Mouse (Mus musculus) testis, adult 10 weeks (tissue): Measurements from ENCODE around the gene Rnf212. TPM values are rescaled to one million over a fixed set of nuclear protein-coding genes. Genes with fewer than 3 reads are reported as not detected.

Experiments used
- polyA plus RNA-seq: library from polyadenylated mRNA; stranded (reverse); fragments of 350-450 nt; fragmentation: Illumina TruSeq; extraction: RNeasy Lipid Tissue Mini Kit (QIAGEN cat#74804); gene quantifications from one replicate; pipeline ENCODE4 v1.2.3, GENCODE M21; 2014; ENCODE audit warnings: low read depth, low replicate concordance

The Rnf212 gene
- 12.3 TPM for polyA plus RNA-seq

GRCm38 (mm10) chr5:108774630-108775306 is at the start of gene Rnf212:
Rnf212 (minus strand) TSS chr5:108774982.

GRCm38 (mm10) chr5:108808750-108809149 is 34.0 kb upstream of the Rnf212 start, which contains the start of gene Vmn2r8:
Vmn2r8 (minus strand) TSS chr5:108808850.

GRCm38 (mm10) chr5:108795263-108795662 is 20.5 kb upstream of the Rnf212 start, which contains the start of gene Tmed11:
Tmed11 (minus strand) TSS chr5:108795363.

GRCm38 (mm10) chr5:108692271-108692670 is 82.5 kb downstream of the Rnf212 start, which contains the start of gene Fgfrl1:
Fgfrl1 (plus strand) TSS chr5:108692382.

Other genes starting within 250 kb of the Rnf212 start
- 0.29 TPM for gene Cplx1, start 225.0 kb downstream of the Rnf212 start, polyA plus RNA-seq
- gene Gak, start 145.2 kb downstream of the Rnf212 start, polyA plus RNA-seq = 26.0 TPM
- 43.3 TPM for gene Tmem175, start 145.2 kb downstream of the Rnf212 start, polyA plus RNA-seq
- gene Idua, start 114.7 kb downstream of the Rnf212 start, polyA plus RNA-seq = 1.4 TPM
- 1.6 TPM for gene Dgkq, start 105.3 kb downstream of the Rnf212 start, polyA plus RNA-seq
- not detected for gene Slc26a1, start 99.4 kb downstream of the Rnf212 start, polyA plus RNA-seq
- gene Fgfrl1, start 82.6 kb downstream of the Rnf212 start, polyA plus RNA-seq = 2.9 TPM
- not detected for gene Tmed11, start 20.4 kb upstream of the Rnf212 start, polyA plus RNA-seq
- gene Vmn2r8, start 33.9 kb upstream of the Rnf212 start, polyA plus RNA-seq = not detected
- not detected for gene Vmn2r9, start 77.6 kb upstream of the Rnf212 start, polyA plus RNA-seq
- not detected for gene Vmn2r10, start 231.5 kb upstream of the Rnf212 start, polyA plus RNA-seq